Mouse (Mus musculus): ENCODE measurements around the gene Hjurp.

Gene Hjurp

DNA sequence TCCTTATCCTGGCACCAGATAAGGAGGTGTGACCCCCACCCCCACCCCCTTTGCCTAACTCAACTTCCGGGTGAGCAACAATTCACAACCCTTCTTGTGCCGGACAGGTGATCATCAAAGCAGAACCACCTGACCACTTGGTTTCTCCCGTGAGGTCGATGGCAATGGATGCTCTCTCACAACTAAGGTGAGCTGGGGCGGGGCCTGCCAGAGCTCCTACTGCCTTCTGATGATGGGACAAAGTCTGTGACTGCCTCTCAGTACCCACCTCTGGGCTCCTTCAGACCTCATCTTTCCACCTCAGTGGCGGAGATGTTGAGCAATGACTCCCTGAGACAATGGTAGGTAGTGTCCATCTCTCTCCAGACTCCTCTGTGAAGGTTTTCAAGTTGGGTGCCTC lies 31.6 kb downstream of the Hjurp start:
- no peak for DNase-seq (ENCODE audit: extremely low read depth, low read depth, low spot score)

DNA sequence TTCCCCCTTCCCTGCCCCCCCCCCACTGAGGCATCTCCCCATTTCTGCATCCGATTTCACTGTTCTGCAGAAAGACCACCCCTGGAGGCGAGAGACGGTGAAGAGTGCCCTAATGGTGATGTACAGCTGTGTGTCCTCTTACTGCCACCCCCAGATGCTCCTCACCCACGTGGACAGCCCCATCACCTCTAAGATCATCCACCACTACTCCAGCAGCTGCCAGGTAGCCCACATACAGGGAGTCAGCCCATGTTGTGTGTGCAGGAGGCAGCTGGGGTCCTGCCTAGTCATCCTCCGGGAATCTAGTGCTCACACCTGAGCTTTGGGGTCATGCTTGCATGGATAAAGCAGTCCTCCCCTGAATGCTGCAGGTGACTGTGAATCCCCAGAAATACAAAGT lies 33.6 kb downstream of the Hjurp start:
- DNase-seq (ENCODE audit: extremely low read depth, low read depth, low spot score), result no peak

DNA sequence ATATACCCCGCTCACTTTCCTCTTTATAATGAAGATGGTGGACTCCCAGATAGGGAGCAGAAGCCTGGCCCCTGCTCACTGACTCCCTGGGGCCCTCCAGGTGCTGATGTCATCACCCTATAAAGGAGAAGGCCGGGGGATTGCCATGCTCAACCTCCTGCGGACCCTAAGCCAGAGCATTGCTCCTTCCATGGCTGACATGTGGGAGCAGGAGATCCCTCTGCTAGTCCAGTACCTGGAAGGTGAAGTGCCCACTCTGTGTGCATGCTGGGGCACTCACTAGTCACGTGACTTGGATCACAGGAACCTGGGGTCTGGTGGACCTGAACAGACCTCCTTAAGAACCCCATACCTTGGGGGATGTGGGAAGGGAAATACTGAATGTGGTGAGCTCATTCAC lies 36.9 kb downstream of the Hjurp start:
- DNase-seq (ENCODE audit: extremely low read depth, low read depth, low spot score), result no peak

DNA sequence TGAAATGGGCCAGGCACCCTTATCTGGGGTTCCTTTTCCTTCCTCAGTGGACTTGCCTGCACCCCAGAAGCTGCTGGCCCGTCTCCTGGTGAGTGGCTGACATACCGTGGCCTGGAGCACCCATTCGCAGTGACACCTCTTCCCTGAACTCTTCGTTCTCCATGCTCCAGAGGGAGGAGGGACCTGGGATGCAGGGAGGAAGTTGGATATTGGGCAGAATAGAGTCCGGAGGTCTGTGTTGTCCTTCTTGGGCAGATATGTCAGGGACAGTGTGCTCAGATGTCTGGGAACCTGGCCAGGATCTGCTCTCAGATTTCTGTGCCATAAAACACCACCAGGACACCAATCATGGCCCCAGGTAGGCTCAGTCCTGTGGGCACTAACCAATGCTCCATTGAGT lies 37.4 kb downstream of the Hjurp start:
- DNase-seq (ENCODE audit: extremely low read depth, low read depth, low spot score), result no peak

DNA sequence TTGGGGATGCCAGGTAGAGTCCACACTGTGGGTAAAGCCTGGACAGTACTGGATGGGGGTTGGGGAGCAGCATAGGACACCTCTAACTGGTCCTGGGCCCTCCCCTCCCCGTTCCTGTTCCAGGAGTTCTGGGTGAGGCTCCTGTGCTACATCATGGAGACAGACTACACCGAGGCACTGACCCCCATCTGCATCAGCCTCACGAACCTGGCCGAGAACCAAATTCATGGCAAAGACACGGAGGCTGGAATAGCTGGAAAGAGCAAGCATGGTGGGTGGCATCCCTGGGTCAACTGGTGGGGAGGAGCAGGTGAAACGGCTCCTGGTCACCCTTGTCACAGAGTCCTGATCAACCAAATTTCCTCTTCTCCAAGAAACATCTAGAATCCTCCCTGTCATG lies 38.7 kb downstream of the Hjurp start:
- no peak for DNase-seq (ENCODE audit: extremely low read depth, low read depth, low spot score)

DNA sequence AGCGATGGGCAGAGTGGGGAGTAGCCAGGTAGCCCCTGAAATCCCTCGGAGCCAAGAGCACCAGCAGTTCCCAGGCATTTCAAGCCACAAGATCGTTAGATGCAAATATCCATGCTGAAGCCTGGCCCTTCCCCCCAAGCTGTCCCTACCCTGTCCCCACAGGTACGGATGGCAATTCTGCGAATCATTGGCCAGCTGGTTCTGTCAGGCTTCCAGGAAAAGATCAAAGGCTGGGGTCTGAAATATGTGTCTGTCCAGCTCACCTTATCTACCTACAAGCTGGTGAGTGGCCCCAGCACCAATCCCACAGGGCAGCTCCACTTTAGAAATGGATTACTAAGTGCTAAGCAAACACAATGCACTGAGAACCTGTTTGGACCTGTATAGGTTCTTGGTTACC lies 40.1 kb downstream of the Hjurp start:
- no peak for DNase-seq (ENCODE audit: extremely low read depth, low read depth, low spot score)

DNA sequence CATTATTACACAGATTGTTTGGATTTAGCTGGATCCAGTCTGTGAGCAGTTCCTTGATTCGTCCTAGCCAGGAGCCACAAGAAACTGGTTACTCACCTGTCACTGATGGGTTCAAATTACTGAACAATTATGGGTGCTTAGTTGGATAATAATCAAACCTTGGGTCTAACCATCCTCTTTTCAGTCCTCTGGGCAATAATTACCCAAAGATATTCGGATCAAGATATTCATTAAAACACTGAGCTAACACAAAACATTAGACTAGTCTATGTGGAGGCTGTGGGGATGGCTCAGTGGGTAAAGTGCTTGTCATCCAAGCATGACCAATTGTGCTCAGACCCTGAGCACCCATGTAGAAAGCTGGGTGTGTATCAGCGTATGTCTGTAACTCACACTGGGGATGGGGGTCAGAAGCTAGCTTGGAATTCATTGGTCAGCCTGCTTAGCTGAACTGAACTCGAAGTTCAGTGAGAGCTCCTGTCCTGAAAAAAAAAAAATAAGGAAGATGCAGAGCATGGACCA lies 41.5 kb downstream of the Hjurp start:
- DNase-seq (ENCODE audit: extremely low read depth, low read depth, low spot score), result no peak

DNA sequence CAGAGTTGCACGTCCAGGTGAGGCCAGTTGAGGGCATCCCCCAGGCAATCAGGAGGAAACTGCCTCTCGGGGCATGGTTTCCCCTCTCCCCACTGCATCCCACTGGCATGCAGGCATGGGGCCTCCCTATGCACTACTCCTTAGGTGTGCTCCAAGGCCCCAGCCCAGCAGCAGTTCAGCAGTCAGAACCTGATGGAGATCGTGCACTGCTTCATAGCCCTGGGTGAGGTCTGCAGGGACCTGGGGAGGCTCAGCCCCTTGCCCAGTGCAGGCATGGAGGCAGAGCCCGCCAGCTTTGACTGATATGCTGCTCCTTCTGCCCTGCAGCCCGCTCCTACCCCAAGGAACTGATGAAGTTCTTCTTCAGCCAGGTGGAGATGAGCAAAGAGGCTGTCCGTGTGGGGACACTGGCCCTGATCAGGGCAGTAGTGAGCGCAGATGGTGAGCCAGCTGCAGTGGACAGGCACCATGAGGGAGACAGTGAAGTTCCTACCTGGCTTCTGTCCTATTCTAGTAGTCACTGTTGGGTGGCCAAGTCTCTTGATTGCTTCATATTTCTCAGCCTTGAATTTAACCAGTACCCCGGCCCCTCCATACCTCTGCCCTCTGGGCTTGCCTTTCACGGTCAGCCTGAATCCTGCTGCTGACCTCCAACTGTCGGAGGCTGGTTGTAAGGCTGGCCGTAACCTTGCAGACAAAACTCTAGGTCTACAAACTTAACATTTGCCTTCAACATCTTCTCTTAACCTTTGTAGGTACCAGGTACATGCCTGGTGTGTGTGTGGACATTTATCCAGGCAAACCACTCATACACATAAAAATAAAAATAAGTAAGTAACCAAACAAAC lies 42.2 kb downstream of the Hjurp start:
- no peak for DNase-seq (ENCODE audit: extremely low read depth, low read depth, low spot score)

DNA sequence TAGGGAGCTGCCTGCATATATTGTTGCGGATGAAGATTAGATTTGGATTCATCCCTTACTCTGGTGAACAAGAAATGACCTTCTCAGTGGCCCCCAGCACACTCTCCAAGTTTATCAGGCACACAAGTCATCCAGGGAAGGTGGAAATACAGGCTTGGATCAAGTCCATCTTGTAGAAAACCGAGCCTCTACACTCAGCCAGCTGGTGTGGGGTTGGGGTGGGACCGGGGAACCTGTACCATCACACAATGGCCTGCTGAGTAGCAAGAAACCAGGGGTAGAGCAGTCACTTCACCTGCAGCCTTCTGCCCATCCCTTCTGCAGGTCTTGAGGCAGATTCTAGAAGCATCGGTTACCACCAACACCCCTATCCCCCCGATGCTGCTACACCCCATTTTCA lies 42.8 kb downstream of the Hjurp start:
- DNase-seq (ENCODE audit: extremely low read depth, low read depth, low spot score), result no peak

DNA sequence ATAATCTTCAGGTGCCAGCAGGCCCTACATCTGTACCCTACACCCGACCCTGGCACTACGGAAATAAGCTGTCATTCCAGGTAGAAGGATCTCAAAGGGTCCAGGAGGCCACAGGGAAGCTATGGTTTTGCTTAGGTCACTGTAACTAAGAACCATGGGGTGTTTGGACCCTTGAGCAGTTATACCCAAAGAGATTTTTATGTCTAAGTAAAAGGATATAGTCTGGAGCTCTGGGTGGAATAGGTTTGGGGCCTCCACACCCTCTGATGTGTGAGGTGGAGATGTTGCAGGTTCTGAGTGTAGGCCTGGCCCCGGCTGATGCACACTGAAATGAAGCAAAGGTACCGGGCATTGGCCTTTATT lies 43.2 kb downstream of the Hjurp start:
- DNase-seq (ENCODE audit: extremely low read depth, low read depth, low spot score), result no peak

DNA sequence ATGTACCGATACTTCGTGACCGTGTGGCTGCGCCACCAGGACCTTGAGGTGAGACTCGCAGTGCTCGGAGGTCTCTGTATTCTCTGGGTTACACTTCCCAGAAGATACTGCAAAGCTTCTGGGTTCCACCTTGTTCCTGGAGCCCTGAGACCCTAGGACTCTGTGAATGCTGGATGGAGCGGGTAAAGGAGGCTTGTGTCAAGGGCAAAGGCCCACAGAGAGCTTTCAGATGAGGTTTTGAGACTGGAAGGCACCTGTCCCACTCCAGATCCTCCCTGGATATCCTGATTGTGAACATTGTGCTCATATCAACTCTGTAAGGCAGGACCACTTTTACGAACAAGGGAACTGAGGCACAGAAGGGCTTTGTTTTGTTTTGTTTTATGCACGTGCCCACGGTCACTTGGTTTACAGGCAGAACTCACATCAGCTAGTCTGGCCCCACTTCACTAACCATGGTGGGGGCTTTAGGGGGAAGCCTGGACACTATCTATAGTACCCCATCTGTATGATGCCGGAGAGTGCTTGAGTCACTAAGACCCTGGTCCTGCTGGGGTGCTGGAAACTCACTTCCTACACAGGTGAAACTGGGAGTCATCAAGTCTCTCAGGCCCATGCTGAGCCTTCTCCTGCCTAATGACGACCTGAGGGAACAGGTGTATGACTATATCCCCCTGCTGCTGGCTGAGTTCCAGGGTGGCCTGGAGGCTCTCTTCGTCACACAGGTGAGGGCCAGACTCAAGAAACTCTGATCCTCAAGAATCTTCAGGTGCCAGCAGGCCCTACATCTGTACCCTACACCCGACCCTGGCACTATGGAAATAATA lies 43.8 kb downstream of the Hjurp start:
- DNase-seq (ENCODE audit: extremely low read depth, low read depth, low spot score), result no peak

DNA sequence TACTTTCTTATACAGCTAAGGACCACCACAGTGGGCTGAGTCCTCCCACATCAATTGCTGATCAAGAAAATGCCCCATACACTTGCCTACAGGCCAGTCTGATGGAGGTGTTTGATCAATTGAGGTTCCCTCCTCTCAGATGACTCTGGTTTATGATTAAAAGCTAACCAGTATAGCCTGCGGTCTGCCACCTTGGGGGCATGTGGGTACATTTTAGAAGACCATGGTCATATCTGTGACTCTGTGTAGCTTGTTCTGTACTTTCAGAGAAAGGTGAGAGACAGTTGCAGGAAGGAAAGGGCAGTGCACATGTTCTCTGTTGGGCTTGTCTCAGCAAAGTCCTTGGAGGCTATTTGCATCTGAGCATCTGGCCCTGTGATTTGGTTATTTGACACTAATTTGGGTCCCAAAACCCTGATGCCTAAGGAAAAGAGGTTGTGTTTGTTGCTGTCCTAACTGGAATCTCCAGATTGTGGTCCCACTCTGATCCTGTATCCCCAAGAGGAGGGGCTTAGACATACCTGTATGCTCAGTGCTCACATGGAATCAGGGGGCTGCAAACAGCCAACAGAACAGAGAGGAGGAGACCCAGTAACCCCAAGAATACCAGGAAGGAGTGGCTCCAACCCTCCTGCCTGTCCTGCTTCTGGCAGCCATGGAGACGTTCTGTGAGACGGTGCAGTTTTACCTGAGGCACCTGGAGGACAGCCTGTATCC lies 44.6 kb downstream of the Hjurp start:
- DNase-seq (ENCODE audit: extremely low read depth, low read depth, low spot score), result no peak

DNA sequence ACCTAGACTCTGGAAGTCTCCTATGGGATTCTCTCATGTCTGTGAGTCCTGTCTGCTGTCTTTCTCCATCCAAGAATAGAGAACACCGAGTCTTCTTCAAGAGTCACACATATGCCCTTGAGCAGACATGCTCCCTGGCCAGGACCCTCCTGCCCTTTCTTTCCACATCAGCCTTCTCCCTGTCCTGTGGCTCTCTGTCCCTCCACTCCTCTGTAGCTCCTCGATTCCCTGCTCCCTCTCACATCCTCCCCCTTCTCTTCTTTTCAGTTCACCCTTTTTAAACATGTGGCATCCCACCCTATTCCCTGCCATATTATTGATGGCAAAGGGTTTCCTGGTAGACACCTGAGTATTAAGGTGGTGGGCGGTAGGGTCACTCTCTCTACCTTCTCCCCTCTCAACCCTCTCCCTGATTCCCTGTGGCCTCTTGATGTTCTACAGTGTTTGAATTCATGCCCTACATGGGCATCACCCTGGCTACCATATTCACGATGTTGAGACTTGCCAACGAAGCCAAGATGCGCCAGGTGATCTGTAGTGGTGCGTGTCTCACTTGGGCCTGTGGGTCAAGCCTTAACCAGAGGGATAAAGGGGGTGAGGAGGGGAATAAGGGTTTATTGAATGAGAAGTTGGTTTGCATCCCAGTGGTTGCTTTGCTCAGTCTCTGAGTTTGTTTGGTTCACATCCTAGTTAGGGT lies 45.5 kb downstream of the Hjurp start:
- no peak for DNase-seq (ENCODE audit: extremely low read depth, low read depth, low spot score)

DNA sequence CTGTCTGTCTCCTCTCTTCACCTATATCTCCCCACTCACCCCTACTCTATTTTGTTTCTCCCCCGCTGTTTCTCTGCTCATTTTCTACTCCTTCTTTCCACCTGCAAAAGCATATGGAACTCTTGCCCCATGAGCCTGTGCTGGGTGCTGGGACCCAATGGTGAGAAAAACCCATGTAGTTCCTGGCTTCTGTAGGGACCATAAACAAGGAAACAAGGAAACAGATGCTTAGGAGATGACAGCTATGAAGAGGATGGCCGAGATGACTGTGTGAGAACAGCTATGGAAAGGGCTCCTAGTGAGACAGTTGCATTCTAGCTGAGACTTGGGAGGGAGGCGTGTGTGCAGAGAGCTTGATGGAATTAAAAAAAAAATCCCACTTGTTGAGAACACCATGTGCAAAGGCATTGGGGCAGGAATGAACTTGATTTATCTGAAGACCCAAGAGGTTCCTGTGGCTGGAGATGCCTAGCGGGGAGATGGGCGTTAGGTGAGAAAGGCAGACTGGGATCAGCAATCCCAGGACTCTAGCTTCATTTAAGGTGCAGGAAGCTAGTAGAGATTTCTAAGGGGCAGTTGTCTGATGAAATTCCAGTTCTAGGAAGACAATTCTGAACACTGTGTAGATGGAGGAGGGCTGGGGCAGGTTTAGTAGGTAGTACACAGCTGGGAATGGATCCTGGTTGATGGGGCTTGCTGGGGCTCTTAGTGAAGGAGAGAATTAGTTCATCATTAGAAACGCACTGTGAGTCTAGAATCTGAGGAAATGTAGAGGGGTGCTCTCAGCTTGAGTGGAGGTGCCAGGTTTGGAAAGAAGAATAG lies 46.2 kb downstream of the Hjurp start:
- no peak for DNase-seq (ENCODE audit: extremely low read depth, low read depth, low spot score)

DNA sequence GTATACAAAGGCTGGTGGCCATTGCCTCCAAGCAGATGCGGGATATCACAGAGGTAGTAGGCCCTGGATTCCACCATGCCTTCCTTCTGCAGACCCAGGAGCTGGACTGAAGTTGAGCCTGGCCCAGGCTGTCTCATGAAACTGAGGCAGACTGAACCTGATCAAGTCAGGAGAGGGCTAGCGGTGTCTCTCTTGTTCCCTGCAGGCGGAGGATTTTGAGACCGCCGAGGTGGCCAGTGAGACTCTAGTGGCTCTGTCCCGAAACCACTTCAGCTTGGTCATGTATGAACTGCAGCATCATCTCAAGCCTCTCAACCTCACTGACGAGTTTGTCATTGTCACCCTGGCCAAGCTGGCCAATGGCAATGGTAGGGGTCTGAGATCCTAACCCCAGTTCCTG lies 47.0 kb downstream of the Hjurp start:
- DNase-seq (ENCODE audit: extremely low read depth, low read depth, low spot score), result no peak

DNA sequence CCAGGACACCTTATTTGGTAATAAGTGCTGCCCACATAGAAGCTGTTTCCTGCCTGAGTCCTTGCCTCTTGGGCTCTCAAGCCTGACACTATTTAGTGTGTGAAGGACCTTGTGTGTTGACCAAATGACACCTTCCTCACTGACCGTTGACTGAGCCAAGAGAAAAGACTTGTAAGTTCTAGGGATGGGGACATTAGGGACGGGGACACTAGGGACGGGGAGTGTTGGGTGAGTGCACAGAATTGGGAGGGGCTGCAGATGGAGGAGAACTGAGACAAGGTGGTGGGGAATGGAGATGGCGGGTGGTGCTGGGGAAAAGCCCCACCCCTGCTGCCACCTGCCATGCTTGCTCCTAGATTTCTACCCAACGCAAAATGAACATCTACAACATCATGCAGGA lies 47.4 kb downstream of the Hjurp start:
- no peak for DNase-seq (ENCODE audit: extremely low read depth, low read depth, low spot score)

DNA sequence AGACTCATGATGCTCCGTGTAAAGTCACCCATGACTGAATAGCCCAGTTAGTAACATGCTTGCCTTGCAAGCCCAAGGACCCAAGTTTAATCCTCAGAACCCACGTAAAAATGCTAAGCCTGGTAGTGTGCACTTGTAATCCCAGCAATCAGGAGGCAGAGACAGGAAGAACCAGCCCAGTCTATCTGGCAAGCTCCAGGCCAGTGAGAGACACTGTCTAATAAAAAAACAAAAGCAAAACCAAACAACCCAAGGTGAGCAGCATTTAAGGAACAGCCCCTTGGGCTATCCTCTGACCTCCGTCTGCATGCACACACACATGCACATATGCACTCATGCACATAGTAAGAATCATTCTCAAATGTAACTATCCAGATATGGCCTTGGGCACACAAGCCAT lies 47.9 kb downstream of the Hjurp start:
- no peak for DNase-seq (ENCODE audit: extremely low read depth, low read depth, low spot score)

DNA sequence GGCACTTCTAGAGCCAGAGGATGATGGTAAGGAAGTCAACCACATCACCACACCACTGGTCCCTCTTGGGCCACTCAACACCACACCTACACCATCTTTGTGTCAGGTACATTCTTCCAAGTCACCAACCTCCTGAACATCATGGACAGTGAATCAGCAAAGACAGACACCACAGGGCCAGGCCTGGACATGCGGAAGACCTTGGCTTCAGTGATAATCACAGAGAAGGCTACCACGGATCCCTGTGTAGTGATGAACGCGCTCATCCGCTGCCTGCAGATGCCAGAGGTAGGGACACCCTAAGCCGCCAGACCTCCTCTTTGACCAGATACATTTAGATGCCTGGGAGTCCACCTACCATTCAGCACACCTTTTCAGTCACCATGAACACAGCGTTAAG lies 49.3 kb downstream of the Hjurp start:
- no peak for DNase-seq (ENCODE audit: extremely low read depth, low read depth, low spot score)

DNA sequence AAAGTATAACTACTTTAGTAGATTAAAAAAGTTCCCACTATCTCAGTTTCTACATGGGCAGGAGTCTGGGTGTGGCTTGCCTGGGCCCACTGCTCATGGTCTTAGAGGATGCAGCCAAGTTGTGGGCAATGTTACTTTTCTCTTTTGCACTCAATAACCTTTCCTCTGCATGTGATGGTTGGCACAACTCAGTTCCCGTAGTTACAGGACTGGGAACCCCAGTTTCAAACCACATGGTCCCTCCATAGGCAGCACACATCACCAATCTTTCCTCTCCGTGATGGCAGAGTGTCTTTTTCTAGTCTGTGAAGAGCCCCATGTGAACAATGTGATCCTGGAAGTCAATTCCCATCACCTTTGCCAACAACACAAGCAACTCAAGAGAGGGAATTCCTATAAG lies 50.0 kb downstream of the Hjurp start:
- no peak for DNase-seq (ENCODE audit: extremely low read depth, low read depth, low spot score)
